Mouse (Mus musculus) CH12.LX (cell line): ENCODE results near the gene Gpr152. TPM values are rescaled to one million over a fixed set of nuclear protein-coding genes. Genes with fewer than 3 reads are reported as not detected.

Experiments used
- DNase-seq: peaks from one replicate; pipeline ENCODE4 v3.0.0-alpha.2; 2013; ENCODE audit errors: extremely low read depth
- H3K27ac ChIP-seq: 2 replicates; pipeline ENCODE4 v1.5.1; 2012; ENCODE audit warnings: low read depth, mild to moderate bottlenecking, control low read depth, moderate library complexity; ENCODE audit not compliant: insufficient read depth
- H3K27me3 ChIP-seq: replicated peaks from 2 replicates; pipeline ENCODE3; 2012; ENCODE audit warnings: inconsistent platforms
- H3K36me3 ChIP-seq, 2 experiments: replicated peaks in 1 of 2; 2 replicates each; pipeline versions ENCODE3 to v1.6.1; 2012; ENCODE audit warnings: inconsistent platforms in 1 of 2, low read length in 1 of 2, mild to moderate bottlenecking in 1 of 2, mixed read lengths in 1 of 2, moderate library complexity in 1 of 2; ENCODE audit not compliant: control insufficient read depth in 1 of 2, insufficient read depth in 1 of 2
- H3K4me1 ChIP-seq, 2 experiments: 2 replicates each; pipeline ENCODE4 v1.6.1; 2012; ENCODE audit warnings: inconsistent platforms in 1 of 2, moderate library complexity in 1 of 2; ENCODE audit not compliant: insufficient read depth in 2 of 2, control insufficient read depth in 1 of 2
- H3K4me2 ChIP-seq: 2 replicates; pipeline ENCODE4 v1.6.1; 2012; ENCODE audit warnings: low read depth, mild to moderate bottlenecking, control low read depth; ENCODE audit not compliant: poor library complexity, insufficient read depth, severe bottlenecking
- H3K4me3 ChIP-seq, 3 experiments: fragments of 150-350 bp in 1 of 3; sonication (generic) in 1 of 3; replicated peaks in 1 of 3; 2 replicates each; pipeline versions ENCODE3 to v1.5.1; 2011 to 2012; ENCODE audit warnings: low read depth in 2 of 3, low read length in 2 of 3, mild to moderate bottlenecking in 2 of 3, moderate library complexity in 2 of 3, control low read depth in 1 of 3, improper control_type of control experiment in 1 of 3, inconsistent platforms in 1 of 3, mixed read lengths in 1 of 3; ENCODE audit not compliant: poor library complexity in 1 of 3
- H3K79me2 ChIP-seq: replicated peaks from 2 replicates; pipeline ENCODE4 v1.6.1; 2012; ENCODE audit warnings: mild to moderate bottlenecking, moderate library complexity; ENCODE audit not compliant: control insufficient read depth, poor library complexity, insufficient read depth, severe bottlenecking; ENCODE audit errors: extremely low read depth
- H3K9ac ChIP-seq: 2 replicates; pipeline ENCODE4 v1.6.1; 2012; ENCODE audit warnings: low read depth, mild to moderate bottlenecking, control low read depth, moderate library complexity; ENCODE audit not compliant: insufficient read depth
- H3K9me3 ChIP-seq: replicated peaks from 2 replicates; pipeline ENCODE3; 2012; ENCODE audit warnings: low read length, inconsistent platforms, mixed read lengths
- CHD2 ChIP-seq: IDR thresholded peaks from 2 replicates; pipeline ENCODE4 v1.6.1; 2011; ENCODE audit warnings: low read length, improper control_type of control experiment
- CTCF ChIP-seq, 2 experiments: IDR thresholded peaks in 1 of 2; conservative IDR thresholded peaks in 1 of 2; 2 replicates each; pipeline ENCODE4 v1.5.1; 2011 to 2012; ENCODE audit warnings: low read depth in 2 of 2, low read length in 2 of 2, improper control_type of control experiment in 1 of 2, inconsistent platforms in 1 of 2, mild to moderate bottlenecking in 1 of 2, moderate library complexity in 1 of 2
- E2F4 ChIP-seq: IDR thresholded peaks from 2 replicates; pipeline ENCODE4 v1.6.1; 2011; ENCODE audit warnings: low read depth, low read length, improper control_type of control experiment; ENCODE audit not compliant: insufficient replicate concordance
- ETS1 ChIP-seq: conservative IDR thresholded peaks from 2 replicates; pipeline ENCODE4 v1.6.1; 2012; ENCODE audit warnings: low read depth, mild to moderate bottlenecking, inconsistent platforms, low read length, improper control_type of control experiment, moderate library complexity
- KAT2A ChIP-seq: IDR thresholded peaks from 2 replicates; pipeline ENCODE4 v1.6.1; 2012; ENCODE audit warnings: low read length, improper control_type of control experiment, inconsistent platforms; ENCODE audit not compliant: insufficient replicate concordance
- MAFK ChIP-seq: IDR thresholded peaks from 2 replicates; pipeline ENCODE4 v1.6.1; 2011; ENCODE audit warnings: low read length, improper control_type of control experiment; ENCODE audit not compliant: insufficient replicate concordance
- MXI1 ChIP-seq: IDR thresholded peaks from 2 replicates; pipeline ENCODE4 v1.6.1; 2011; ENCODE audit warnings: mild to moderate bottlenecking, low read depth, low read length, improper control_type of control experiment
- MYC ChIP-seq: IDR thresholded peaks from 2 replicates; pipeline ENCODE4 v1.6.1; 2011; ENCODE audit warnings: low read depth, mild to moderate bottlenecking, improper control_type of control experiment, low read length
- NELFE ChIP-seq: IDR thresholded peaks from 2 replicates; pipeline ENCODE4 v1.6.1; 2011; ENCODE audit warnings: low read depth, low read length, improper control_type of control experiment
- RCOR1 ChIP-seq: conservative IDR thresholded peaks from 2 replicates; pipeline ENCODE4 v1.6.1; 2012; ENCODE audit warnings: low read depth, mild to moderate bottlenecking, inconsistent platforms, low read length, improper control_type of control experiment
- SIN3A ChIP-seq: IDR thresholded peaks from 2 replicates; pipeline ENCODE4 v1.6.1; 2012; ENCODE audit warnings: low read length, improper control_type of control experiment, inconsistent platforms
- SMC3 ChIP-seq: IDR thresholded peaks from 2 replicates; pipeline ENCODE4 v1.6.1; 2011; ENCODE audit warnings: low read depth, low read length, improper control_type of control experiment
- TBP ChIP-seq: conservative IDR thresholded peaks from 2 replicates; pipeline ENCODE4 v1.6.1; 2011; ENCODE audit warnings: low read depth, low read length, improper control_type of control experiment
- USF1 ChIP-seq: IDR thresholded peaks from 2 replicates; pipeline ENCODE4 v1.6.1; 2014; ENCODE audit warnings: low read depth, mild to moderate bottlenecking, inconsistent platforms, low read length, improper control_type of control experiment
- dilution Hi-C: fragments of 300-500 bp; cut with MboI; formaldehyde crosslinking; loops from 2 replicates; pipeline ENCODE4 v1.14.3; 2020; ENCODE audit warnings: low sequenced_read_pairs; ENCODE audit not compliant: extremely low pct_unique_long_range_greater_than_20kb, extremely low pct_ligation_motif_present
- in situ Hi-C: fragments of 300-500 bp; cut with MboI; formaldehyde crosslinking; loops from 3 replicates; pipeline ENCODE4 v1.14.3; 2019; ENCODE audit warnings: low sequenced_read_pairs, low pct_ligation_motif_present, low pct_unique_long_range_greater_than_20kb, mixed read lengths
- polyA plus RNA-seq: library from polyadenylated mRNA; unstranded; fragments of >175 nt; gene quantifications from 2 replicates; pipeline ENCODE4 v1.2.1, GENCODE M21; 2012; ENCODE audit warnings: low read depth; ENCODE audit not compliant: insufficient read length
- total RNA-seq, 2 experiments: library from RNA; depleted of rRNA; stranded (reverse); fragments of 300-350 nt in 1 of 2; fragments of >200 nt in 1 of 2; gene quantifications; 2 replicates each; pipeline ENCODE4 v1.2.3; 2012 to 2014

Gene Gpr152
- total and polyA plus RNA-seq, 3 experiments = 0.05 to 0.71 (median 0.17) TPM

- TF ChIP-seq CHD2 = peak; percentile 97
- TF ChIP-seq CTCF (conservative IDR thresholded peaks at IDR 0.05 in 1 of 2, IDR thresholded peaks at IDR 0.05 in 1 of 2; ENCODE audit: low read depth in 2 of 2, low read length in 2 of 2) = no peak
- TF ChIP-seq MYC = 0 out of 2 replicates have a peak, but pooled peaks have one; percentile 23
- no peak for TF ChIP-seq USF1
- peak; percentile 95 for TF ChIP-seq TBP
- TF ChIP-seq MAFK = no peak
- no peak; the same call in 1 of the 2 replicates for TF ChIP-seq E2F4
- TF ChIP-seq SMC3 = no peak
Observed at GRCm38 (mm10) chr19:4096642-4097440, 42.7 kb upstream of the Gpr152 start, which contains the start of gene Cdk2ap2 (continued).

DNA sequence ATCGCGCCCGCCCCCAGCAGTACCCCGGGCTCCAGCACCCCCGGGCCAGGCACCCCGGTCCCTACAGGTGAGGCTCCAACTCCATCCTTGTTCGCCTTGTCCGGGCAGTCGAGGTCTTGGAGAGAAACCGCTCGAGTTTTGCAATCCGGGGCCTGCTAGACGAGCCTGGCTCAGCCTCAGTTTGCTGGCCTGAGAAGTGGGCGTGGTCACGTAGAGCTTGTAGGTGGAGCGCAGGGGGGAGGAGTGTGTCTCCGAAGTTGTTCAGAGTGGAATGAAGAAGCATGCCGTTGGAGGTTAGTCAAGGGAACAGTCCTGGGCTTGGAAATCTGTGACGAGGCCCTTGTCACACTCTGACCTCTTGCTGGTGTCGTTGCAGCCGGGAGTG lies 42.2 kb upstream of the Gpr152 start:
- H3K4me1 ChIP-seq = peaks cover 18 to 48% of the 10 kb centered on the region in 2 experiments
- dilution Hi-C loops = no loop called here
- peak overlapping the region; percentile 65 for H3K9ac ChIP-seq
- peak overlapping the region; percentile 89 for H3K4me2 ChIP-seq
- H3K79me2 ChIP-seq = peaks cover 9% of the 10 kb centered on the region
- peaks cover 10 to 24% of the 10 kb centered on the region in 2 experiments for H3K36me3 ChIP-seq
- TF ChIP-seq MXI1 = peak; percentile 83
- TF ChIP-seq NELFE = no peak
- peak; percentile 68; the same call in 1 of the 2 replicates for TF ChIP-seq SIN3A
- H3K4me3 ChIP-seq = peak overlapping the region; percentile 57 to 73 (median 64)
- in situ Hi-C loops = no loop called here
- peak overlapping the region; percentile 66 for H3K27ac ChIP-seq
- DNase-seq = peak; percentile 93
- no peaks in the 10 kb centered on the region for H3K9me3 ChIP-seq
- H3K27me3 ChIP-seq = no peaks in the 10 kb centered on the region

DNA sequence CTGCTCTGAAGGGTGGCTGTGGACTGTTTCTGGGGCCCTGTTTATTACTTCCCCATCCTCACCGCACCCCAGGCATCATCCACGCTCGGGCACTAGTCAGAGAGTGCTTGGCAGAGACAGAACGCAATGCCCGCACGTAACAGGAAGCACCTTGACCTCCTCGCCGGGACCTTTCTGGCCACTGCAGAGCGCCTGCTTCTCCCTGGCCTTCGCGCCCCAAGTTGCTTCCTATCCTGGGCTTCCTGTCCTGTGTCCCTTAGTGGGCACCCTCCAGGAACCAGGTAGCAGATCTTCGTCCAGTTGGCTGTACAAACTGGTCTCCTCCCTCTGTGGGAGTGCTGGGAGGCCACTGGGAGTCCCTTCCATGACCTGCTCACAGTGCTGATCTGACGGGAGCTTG lies 41.2 kb upstream of the Gpr152 start:
- H3K36me3 ChIP-seq = peaks cover 19 to 34% of the 10 kb centered on the region in 2 experiments
- no peak for DNase-seq
- peaks cover 18 to 58% of the 10 kb centered on the region in 2 experiments for H3K4me1 ChIP-seq
- peaks cover 9% of the 10 kb centered on the region for H3K79me2 ChIP-seq
- H3K4me3 ChIP-seq = peak overlapping the region in 2 of 3 experiments; percentile 57 to 64
- no peak overlapping the region for H3K27ac ChIP-seq
- TF ChIP-seq RCOR1 (no peak), KAT2A (no peak), MAFK (no peak), ETS1 (no peak)
- dilution Hi-C loops (no loop called here), in situ Hi-C loops (no loop called here)
- peak overlapping the region; percentile 65 for H3K9ac ChIP-seq
- H3K4me2 ChIP-seq = peak overlapping the region; percentile 89
- H3K27me3 ChIP-seq = no peaks in the 10 kb centered on the region
- no peaks in the 10 kb centered on the region for H3K9me3 ChIP-seq
